Mouse (Mus musculus) ES-Bruce4 (cell line): ENCODE results near the gene Eci3. TPM values are rescaled to one million over a fixed set of nuclear protein-coding genes. Genes with fewer than 3 reads are reported as not detected.
"Not testable (repeated sequence)": the region's sequence is repeated elsewhere in the genome, so short reads cannot be mapped to it uniquely, and the experiment has no call there.

ENCODE experiments used
- H3K27ac ChIP-seq: 2 replicates; pipeline ENCODE4 v1.5.1; 2012; ENCODE audit warnings: low read length, inconsistent platforms; ENCODE audit not compliant: insufficient read depth
- H3K27me3 ChIP-seq: 2 replicates; pipeline ENCODE4 v1.6.1; 2012; ENCODE audit warnings: mild to moderate bottlenecking, low read length, inconsistent platforms; ENCODE audit not compliant: control insufficient read depth, poor library complexity, insufficient read depth, severe bottlenecking
- H3K36me3 ChIP-seq: 2 replicates; pipeline ENCODE4 v1.6.1; 2012; ENCODE audit warnings: inconsistent platforms, mild to moderate bottlenecking, low read length, moderate library complexity; ENCODE audit not compliant: control insufficient read depth, poor library complexity, insufficient read depth, severe bottlenecking
- H3K4me1 ChIP-seq: one replicate; pipeline ENCODE4 v1.8.1; 2011; ENCODE audit warnings: low read length; ENCODE audit not compliant: control insufficient read depth, insufficient read depth
- H3K4me3 ChIP-seq: 2 replicates; pipeline ENCODE4 v1.5.1; 2011; ENCODE audit warnings: low read depth, mild to moderate bottlenecking, low read length
- H3K9ac ChIP-seq: 2 replicates; pipeline ENCODE4 v1.6.1; 2012; ENCODE audit warnings: low read depth, mild to moderate bottlenecking, inconsistent platforms; ENCODE audit not compliant: poor library complexity, severe bottlenecking
- H3K9me3 ChIP-seq: replicated peaks from 2 replicates; pipeline ENCODE4 v1.6.1; 2012; ENCODE audit warnings: mild to moderate bottlenecking, low read length, inconsistent platforms; ENCODE audit not compliant: control insufficient read depth, poor library complexity, insufficient read depth, severe bottlenecking
- CTCF ChIP-seq: IDR thresholded peaks from one replicate; pipeline ENCODE4 v1.8.1; 2011; ENCODE audit warnings: low read depth, low read length
- EP300 ChIP-seq: IDR thresholded peaks from 2 replicates; pipeline ENCODE4 v1.6.1; 2011; ENCODE audit warnings: low read depth, low read length; ENCODE audit not compliant: insufficient read depth
- POLR2A ChIP-seq: IDR thresholded peaks from one replicate; pipeline ENCODE4 v1.8.1; 2011; ENCODE audit warnings: low read length; ENCODE audit not compliant: insufficient read depth
- polyA plus RNA-seq: library from polyadenylated mRNA; stranded (reverse); fragments of >200 nt; gene quantifications from 2 replicates; pipeline ENCODE4 v1.2.4, GENCODE M21; 2011; ENCODE audit warnings: low read depth; ENCODE audit not compliant: missing spikeins, insufficient read depth, insufficient read length

Gene Eci3
- polyA plus RNA-seq, 1 experiment = not detected

- H3K27ac ChIP-seq = no peak overlapping the region
- peaks cover 7% of the 10 kb centered on the region; the same call in 1 of the 2 replicates for H3K36me3 ChIP-seq
- H3K27me3 ChIP-seq = no peaks in the 10 kb centered on the region
- TF ChIP-seq CTCF = no peak
- no peak for TF ChIP-seq EP300
- TF ChIP-seq POLR2A = no peak
- H3K9ac ChIP-seq = no peak overlapping the region
- H3K4me1 ChIP-seq = no peaks in the 10 kb centered on the region
- no peaks in the 10 kb centered on the region for H3K9me3 ChIP-seq
- H3K4me3 ChIP-seq = no peak overlapping the region
Observed at GRCm38 (mm10) chr13:34991581-34992273, 28.1 kb upstream of the Eci3 start.

- not testable (repeated sequence) for H3K9ac ChIP-seq, H3K27ac ChIP-seq, H3K9me3 ChIP-seq, H3K4me1 ChIP-seq, H3K36me3 ChIP-seq, H3K27me3 ChIP-seq, H3K4me3 ChIP-seq
Observed at GRCm38 (mm10) chr13:34983479-34983878, 19.9 kb upstream of the Eci3 start.

- not testable (repeated sequence) for H3K4me3 ChIP-seq, H3K9me3 ChIP-seq, H3K36me3 ChIP-seq, H3K27ac ChIP-seq, H3K27me3 ChIP-seq, H3K4me1 ChIP-seq, H3K9ac ChIP-seq
Observed at GRCm38 (mm10) chr13:34978635-34979034, 15.0 kb upstream of the Eci3 start.

- no peak overlapping the region for H3K27ac ChIP-seq
- no peak overlapping the region for H3K4me3 ChIP-seq
- H3K9me3 ChIP-seq = no peaks in the 10 kb centered on the region
- no peaks in the 10 kb centered on the region for H3K27me3 ChIP-seq
- TF ChIP-seq CTCF = no peak
- no peak for TF ChIP-seq POLR2A
- TF ChIP-seq EP300 = no peak
- H3K4me1 ChIP-seq = peaks cover 7% of the 10 kb centered on the region
- H3K9ac ChIP-seq = no peak overlapping the region
- H3K36me3 ChIP-seq = peaks cover 8% of the 10 kb centered on the region
Observed at GRCm38 (mm10) chr13:34977410-34977809, 13.8 kb upstream of the Eci3 start.

- no peaks in the 10 kb centered on the region for H3K9me3 ChIP-seq
- H3K4me3 ChIP-seq = no peak overlapping the region
- no peaks in the 10 kb centered on the region for H3K27me3 ChIP-seq
- H3K9ac ChIP-seq = no peak overlapping the region
- H3K36me3 ChIP-seq = peaks cover 8% of the 10 kb centered on the region
- no peak overlapping the region for H3K27ac ChIP-seq
- no peak for TF ChIP-seq POLR2A
- no peak for TF ChIP-seq CTCF
- TF ChIP-seq EP300 = no peak
- H3K4me1 ChIP-seq = peaks cover 7% of the 10 kb centered on the region
Observed at GRCm38 (mm10) chr13:34976116-34976515, 12.5 kb upstream of the Eci3 start.

- no peak overlapping the region for H3K9ac ChIP-seq
- H3K27ac ChIP-seq = no peak overlapping the region
- H3K9me3 ChIP-seq = no peaks in the 10 kb centered on the region
- TF ChIP-seq CTCF (no peak), EP300 (no peak), POLR2A (no peak)
- no peaks in the 10 kb centered on the region for H3K27me3 ChIP-seq
- no peak overlapping the region for H3K4me3 ChIP-seq
- H3K4me1 ChIP-seq = peaks cover 4% of the 10 kb centered on the region
- peaks cover 8% of the 10 kb centered on the region for H3K36me3 ChIP-seq
Observed at GRCm38 (mm10) chr13:34973770-34974169, 10.2 kb upstream of the Eci3 start.
